Mouse (Mus musculus): ENCODE data around the gene Cd180. TPM values are rescaled to one million over a fixed set of nuclear protein-coding genes. Genes with fewer than 3 reads are reported as not detected.

The Cd180 gene
- polyA plus RNA-seq (2014; fragmentation: Illumina TruSeq; extraction: RNeasy Lipid Tissue Mini Kit (QIAGEN cat#74804); ENCODE audit: low read depth, low replicate concordance) = 3.3 TPM

GRCm38 (mm10) chr13:102693341-102693801 lies at the start of gene Cd180:
Gene Cd180 (plus strand): TSS chr13:102693558.

